Mouse (Mus musculus) embryo, embryonic 11.5 days (tissue): ENCODE measurements around the gene Rplp0.

Experiments
- DNase-seq: peaks from one replicate; pipeline ENCODE4 v3.0.0-alpha.2; 2012; ENCODE audit warnings: low read depth, low spot score

The Rplp0 gene

DNA sequence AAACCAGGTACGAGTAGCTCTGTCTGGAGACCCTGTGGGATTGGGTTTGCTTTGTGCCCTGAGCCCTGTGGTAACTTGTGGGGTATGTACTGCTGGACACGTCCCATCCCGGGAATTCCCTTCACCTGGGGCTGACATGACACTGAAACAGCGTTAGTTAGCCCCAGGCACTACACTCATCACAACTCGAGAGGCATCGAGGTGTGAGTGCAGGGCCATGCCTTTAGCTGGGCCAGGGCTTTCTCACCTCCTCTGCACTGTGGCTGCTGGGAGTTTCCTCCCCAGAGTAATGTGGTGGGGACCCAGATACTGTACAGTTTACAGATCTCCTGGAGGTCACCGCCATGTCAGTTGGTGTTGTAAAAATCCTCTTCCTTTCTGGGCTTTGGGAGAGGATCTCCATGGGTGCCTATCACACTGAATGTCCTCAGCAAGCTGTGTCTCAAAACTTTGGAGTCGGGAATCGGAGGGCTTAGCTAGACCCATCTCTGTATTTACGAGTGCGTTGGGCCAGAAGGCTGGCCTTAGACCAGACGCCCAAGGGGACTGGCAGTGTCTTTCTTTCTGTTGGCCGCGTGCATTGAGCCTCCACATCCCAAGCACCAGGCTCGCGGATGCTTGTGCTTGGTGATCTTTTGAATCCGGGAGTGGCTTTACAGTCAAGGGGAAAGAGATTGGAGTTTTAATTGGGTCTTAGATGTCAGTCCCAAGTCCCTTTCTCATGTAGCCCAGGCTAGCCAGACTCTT lies 32.6 kb upstream of the Rplp0 start:
- DNase-seq = no peak

GRCm38 (mm10) chr5:115528128-115528527 lies 31.1 kb upstream of the Rplp0 start:
- DNase-seq = no peak

DNA sequence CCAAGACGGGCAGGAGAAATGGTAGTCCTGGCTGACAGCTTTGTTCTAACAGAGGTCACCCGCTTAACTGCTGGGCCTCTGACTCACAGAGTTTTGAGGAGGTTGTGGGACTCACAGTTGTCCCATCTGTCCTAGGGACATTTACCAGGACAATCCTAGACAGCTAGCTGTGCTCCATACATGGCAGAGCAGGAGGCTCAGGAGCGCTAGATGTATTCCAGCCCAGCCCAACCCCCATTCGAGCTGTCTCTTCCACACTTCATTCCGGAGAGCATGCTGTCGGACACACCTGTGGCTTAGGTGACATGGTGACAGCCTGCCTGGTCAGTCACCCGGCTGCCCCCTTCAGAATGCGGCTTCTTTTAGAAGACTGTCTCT lies 29.9 kb upstream of the Rplp0 start:
- no peak for DNase-seq

- DNase-seq = no peak
These were observed 29.4 kb upstream of the Rplp0 start for GRCm38 (mm10) chr5:115529742-115530446.

DNA sequence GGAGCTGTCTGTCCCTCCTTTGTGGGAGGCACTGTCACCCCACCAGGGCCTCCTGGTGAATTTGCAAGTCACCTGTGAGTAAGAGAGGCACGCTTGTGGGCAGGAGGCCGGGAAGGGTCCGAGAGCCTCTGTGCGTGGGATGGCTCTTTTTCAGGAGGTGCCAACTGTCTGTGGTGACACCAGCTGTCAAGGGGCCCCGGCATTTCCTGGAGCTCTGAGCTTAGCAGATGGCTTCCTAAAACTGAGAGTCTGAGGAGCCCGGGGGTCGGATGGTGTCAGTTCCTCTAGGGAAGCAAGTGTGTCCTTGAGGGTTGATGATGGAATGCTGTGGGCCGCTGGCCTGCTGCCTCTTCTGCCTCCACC lies 28.8 kb upstream of the Rplp0 start:
- no peak for DNase-seq

GRCm38 (mm10) chr5:115531671-115532270 lies 27.5 kb upstream of the Rplp0 start:
- no peak for DNase-seq

DNA sequence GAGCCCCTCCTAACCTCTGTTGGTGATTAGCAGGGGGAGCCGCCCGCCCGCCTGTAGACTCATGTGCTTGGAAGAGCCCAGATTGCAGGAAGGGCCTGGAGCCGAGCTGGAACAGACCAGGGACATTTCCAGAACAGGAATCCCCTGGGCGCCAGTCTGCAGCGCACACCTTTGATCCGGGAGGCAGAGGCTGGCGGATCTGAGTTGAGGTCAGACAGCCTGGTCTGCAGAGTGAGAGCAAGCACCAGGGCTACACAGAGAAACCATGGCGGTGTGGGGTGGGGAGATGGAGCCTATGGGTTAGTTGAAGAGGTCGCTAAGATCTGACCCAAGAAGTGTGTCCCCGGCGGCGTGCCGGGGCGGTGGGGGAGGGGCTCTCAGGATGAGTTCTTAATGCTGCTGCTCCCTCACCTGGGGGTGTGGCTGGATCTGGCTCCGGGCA lies 25.0 kb upstream of the Rplp0 start:
- no peak for DNase-seq

DNA sequence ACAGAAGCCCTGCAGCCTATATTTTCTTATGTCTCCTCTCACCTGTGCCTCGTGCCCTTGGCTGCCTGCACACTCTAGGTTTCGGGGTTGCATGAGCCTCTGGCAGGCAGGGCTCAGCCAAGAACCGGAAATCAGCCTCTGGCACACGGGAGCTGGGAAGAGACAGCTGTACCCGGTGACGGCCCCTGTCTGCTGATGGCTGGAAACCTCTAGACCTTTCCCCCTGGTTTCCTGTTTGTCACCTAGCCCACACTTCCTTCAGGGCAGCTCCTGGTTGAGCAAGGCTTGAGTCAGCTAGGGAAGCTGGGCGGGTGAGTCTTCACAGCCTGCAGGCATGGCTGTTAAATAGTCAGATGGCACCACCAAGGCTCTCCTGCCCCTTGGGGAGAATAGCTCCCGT lies 24.4 kb upstream of the Rplp0 start:
- DNase-seq = no peak

DNA sequence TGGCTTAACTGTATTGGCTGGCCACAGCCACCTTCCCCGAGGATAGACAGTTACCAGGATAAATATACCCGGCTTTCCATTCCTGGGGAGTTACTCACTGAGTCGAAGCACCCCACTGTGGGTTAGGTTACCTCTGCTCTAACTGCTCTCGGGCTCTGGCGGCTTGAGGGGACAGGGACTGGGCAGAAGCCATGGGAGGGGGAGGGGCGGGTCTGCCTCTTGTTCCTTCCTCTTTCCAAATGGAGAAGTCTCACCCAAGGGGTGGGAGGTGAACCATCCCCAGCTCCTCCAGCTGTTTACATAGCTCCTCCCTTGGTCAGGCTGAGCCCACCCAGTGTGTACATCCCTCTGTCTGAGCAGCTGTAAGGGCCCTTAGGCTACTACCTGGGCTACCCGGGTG lies 23.6 kb upstream of the Rplp0 start:
- no peak for DNase-seq

DNA sequence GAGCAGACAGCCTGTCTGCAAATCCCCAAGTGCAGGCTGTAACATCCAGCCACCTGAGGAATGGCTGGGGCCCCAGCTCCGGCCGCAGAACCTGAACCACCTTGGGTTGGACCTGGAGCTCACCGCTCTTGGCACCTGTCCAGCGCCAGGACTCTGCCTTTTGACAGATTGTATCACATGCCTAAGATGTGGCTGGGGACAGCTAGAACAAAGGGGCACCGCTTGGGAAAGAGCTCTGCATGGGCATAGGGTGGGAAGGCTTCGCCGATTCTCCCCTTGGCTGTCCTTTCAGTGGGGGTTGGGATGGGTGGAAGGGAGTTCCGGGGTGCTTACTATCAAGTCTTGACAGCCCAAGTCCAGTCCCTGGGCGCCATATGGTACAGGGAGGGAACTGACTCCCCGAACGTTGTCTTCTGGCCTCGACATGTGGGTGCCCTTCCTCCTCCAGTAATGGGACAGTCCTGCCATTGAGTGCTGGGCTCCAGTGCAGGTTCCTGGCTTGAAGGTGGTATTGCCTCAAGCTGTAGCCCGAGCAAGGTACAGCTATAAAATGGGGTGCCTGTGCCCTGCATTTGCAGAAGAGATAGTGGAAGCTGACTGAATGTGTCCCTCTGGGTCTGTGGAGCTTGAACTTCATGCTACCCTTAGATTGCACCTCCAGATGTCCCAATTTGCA lies 21.1 kb upstream of the Rplp0 start:
- DNase-seq = no peak

DNA sequence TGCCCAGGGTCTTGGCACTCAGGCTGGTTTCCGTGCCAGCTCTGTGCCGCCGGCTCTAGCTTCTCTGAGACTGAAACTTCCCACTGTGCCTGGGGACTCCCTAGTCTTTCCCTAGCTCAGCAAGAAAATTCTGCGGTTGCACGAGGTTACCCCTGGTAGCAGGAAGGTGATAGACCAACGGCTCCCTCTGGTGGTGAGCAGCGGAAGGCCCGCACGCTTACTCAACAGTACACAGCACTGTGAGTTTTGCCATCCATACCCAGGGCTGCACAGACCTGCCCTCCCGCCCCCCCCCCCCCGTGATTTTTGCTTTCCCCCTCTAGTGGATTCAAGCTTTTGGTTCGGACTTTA lies 20.6 kb upstream of the Rplp0 start:
- DNase-seq = peak; percentile 84

DNA sequence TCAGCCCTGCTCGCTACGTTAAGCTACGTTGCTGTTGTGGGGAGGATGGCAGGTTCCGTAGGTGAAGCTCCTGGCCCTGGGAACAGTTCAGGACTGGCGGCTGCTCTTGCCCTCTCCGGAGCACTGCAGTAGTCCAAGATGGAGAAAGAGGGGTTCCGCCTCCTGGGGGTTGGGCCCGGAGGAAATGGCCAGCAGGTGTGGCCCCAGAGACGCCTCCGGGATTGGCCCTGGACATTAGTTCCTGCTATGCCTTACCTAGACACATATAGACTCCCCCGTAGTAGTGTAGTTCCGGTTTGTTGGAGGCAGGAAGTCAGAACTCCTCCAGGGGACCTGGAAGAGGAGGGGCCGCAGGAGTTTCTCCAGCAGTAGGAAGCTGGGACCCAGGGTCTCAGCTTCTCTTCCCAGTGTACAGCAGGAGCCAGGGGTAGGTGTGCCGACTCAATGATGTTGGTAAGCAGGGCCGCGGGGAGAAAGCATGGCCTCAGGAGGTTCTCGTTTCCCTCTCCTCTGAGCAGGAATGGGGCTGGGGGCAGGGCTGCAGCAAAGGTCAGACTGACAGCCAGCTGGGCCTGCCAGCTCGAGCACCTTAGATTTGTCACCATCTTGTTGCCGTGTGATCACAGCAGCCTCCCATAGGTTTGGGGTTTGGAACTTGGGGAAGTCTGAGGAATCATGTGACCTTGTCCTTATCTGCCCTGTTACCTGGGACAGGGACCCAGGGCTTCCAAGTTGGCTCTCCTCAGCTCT lies 16.5 kb upstream of the Rplp0 start:
- no peak for DNase-seq

DNA sequence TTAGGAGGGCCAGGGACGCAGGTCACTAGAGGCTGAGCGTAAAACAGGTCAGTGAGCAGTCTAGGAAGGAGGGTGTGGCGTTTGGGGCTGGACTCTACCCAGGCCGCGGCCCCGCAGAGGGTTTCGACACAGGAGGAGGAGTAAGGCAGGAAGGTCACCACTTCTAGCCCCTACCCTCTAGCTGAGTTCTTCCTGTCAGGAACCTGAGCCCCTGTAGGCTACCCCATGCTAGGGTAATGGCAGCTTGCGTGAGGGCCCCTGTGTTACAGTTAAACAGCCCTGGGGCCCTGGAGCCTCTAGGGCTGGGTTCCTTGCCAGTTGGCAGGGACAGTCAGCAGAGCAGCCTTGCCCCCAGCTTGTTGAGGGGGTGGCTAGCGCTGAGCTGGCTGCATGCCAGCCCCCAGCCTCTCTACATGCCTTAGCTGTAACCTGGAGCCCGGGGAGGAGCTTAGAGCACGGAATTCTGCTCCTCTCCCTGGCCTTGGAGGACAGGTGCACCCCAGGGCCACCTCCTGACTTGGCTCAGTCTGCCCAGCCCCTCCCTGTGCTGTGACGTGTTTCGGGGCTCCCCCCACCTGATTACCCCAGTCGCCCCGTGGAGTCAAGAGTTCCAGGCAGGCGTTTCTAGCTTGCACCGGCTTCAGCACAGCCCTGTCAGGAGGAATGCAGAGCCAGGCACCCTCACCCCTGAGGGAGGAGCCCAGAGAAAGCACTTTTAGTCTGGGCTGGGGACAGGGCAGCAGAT lies 15.6 kb upstream of the Rplp0 start:
- no peak for DNase-seq

DNA sequence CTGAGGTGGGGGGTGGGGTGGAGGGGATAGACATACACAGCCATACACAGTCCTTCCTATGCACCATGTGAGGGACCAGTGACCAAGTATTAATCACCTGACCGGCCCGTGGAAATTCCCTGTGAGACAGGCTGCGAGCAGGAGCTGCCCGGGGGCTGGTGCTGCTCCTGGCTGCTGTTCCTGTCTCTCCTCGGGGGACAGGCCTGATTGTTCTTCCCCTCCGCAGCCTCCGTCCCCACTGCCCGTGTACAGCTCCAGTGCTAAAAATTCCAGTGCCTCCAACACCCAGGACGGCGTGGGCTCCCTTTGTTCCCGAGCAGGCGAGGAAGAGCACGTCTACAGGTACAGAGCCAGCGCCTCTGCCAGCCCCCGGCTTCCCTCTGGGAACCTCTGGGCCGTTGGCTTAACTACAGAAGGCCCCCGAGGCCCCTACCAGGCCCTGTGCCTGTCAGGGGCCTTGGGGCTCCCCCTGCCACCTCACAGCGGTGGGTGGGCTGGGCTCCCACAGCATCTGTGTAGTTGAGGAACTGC lies 14.5 kb upstream of the Rplp0 start:
- DNase-seq = no peak

DNA sequence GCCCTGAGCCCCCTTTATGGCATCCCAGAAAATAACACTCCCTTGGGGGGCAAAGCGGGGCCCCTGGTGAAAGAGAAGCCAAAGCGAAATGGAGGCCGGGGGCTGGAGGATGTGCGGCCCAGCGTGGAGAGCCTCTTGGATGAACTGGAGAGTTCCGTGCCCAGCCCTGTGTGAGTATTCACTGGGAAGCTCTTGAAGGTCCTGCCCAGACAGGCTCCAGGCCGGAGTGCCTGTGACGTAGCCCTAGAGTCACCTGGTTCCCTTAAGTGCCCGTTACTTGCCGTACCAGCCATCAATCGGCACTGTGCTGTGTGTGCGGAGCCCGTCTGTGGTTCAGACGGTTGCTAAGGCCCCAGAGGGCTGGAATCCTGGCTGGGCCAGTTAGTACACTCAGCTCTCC lies 13.6 kb upstream of the Rplp0 start:
- no peak for DNase-seq

DNA sequence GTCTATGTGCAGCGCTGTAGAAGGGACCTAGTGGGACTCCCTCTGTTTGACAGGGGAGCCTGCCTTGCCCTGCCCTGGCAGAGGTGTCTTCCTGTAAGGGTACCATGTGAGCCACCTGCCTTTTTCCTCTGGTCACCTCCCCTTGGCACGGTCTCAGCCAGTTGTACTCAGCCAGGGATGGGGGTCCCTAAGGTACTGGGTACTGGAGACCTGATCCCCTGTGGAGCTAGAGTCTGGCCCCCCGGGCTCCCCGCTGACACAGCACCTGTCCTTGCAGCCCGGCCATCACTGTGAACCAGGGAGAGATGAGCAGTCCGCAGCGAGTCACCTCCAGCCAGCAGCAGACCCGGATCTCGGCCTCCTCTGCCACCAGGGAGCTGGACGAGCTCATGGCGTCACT lies 12.7 kb upstream of the Rplp0 start:
- no peak for DNase-seq

- DNase-seq = no peak
These were observed 12.3 kb upstream of the Rplp0 start for GRCm38 (mm10) chr5:115547014-115547413.

DNA sequence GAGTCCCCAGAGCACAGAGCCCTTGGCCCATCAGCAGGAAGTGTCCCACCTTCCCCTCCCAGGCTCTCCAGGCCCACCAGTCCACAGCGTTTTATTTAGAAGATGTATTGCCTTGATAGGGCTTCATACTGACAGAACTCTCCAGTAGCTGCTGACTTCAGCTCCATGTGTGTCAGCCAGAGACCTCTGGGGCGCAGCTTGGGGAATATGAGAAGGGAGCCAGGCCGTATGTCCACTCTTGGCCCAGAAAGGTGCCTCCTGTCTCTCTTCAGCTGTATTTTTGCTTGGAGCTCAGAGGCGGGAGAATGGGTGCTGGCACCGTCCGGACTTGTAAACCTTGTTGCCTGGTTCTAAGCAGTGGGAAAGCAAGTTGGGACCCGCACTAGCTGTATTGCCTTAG lies 11.8 kb upstream of the Rplp0 start:
- no peak for DNase-seq

GRCm38 (mm10) chr5:115548501-115549285 lies 10.6 kb upstream of the Rplp0 start:
- DNase-seq = no peak

DNA sequence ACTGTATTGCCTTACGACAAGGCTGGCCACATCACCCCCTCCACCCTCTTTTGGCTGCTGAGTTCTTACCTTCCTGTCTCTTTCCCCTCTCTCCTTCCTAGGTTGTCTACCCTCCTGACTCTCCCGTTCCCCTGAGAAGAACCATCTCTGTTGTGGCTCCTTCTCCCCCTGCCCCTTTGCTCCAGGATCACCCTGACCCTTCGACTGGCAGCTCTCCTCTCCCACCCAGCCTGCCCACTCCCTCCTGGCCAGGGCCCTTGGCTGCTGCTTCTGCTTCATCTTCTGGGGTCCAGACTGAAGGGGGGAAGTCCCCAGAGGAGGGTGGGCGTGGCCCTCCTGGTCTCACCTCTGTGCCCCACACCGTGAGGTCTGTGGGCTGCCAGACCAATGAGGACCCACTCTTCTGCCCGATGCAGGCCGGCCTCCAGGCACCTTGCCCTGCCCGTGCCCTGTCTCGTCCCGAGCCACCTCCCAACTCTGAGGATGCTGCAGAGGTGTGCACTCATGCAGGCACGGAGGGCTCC lies 8.7 kb upstream of the Rplp0 start:
- no peak for DNase-seq
